Mouse (Mus musculus): ENCODE measurements around the gene Fbxo46.

- TF ChIP-seq CTCF (IDR thresholded peaks at IDR 0.05; ENCODE audit: borderline replicate concordance, insufficient read depth, low read length) (no peak), POLR2A (IDR thresholded peaks at IDR 0.05; ENCODE audit: low read depth, low read length) (no peak; the same call in 1 of the 2 replicates)
Measured at GRCm38 (mm10) chr7:19097863-19098262, 21.8 kb upstream of the Fbxo46 start.

All from embryonic fibroblast, embryonic 13.5 days (primary cell).